Mouse (Mus musculus) erythroblast, embryonic 14.5 days (primary cell): Measurements from ENCODE around the gene Camk2n1.

Experiments used
- GATA1 ChIP-seq: IDR thresholded peaks from 2 replicates; pipeline ENCODE4 v1.6.1; 2012; ENCODE audit warnings: low read length, inconsistent platforms, mixed read lengths
- TAL1 ChIP-seq: IDR thresholded peaks from 3 replicates; pipeline ENCODE4 v1.6.1; 2012; ENCODE audit warnings: low read length, inconsistent platforms, mixed read lengths

DNA sequence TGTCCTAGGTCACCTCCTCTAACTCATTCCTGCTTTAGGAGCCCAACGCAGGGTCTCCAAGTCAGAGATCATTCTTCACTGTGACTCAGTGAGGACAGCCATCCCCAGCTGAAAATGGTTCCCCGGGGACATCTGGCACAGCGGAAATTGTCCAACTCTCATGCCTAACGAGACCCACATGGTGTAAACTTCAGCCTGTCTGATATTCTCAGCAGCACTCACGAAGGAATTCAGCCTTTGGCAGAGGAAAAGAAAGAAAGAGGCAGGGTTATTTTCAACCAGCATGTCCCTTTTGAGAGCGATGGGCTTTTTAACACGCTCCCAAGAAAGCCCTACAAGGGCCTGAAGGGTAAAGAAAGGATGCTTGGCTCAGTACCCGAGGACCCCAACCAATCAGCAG, 22.8 kb upstream of the Camk2n1 start:
- TF ChIP-seq GATA1 (no peak), TAL1 (no peak)
